Mouse (Mus musculus) forebrain, embryonic 16.5 days (tissue): ENCODE results near the gene Megf11. TPM values are rescaled to one million over a fixed set of nuclear protein-coding genes. Genes with fewer than 3 reads are reported as not detected.

Source experiments
- ATAC-seq: fragments of 200-750 bp; cut with Nextera tagmentation; 2 replicates; pipeline ENCODE4 v1.8.0; 2017; ENCODE audit warnings: mild to moderate bottlenecking, moderate library complexity
- H3K27ac ChIP-seq: fragments of 300-500 bp; sonication (generic); 2 replicates; pipeline ENCODE4 v1.5.1; 2014; ENCODE audit warnings: low read length, control low read depth
- H3K27me3 ChIP-seq: fragments of 300-500 bp; sonication (generic); replicated peaks from 2 replicates; pipeline ENCODE4 v1.6.1; 2014; ENCODE audit warnings: low read length; ENCODE audit not compliant: control insufficient read depth, insufficient read depth
- H3K36me3 ChIP-seq: fragments of 300-500 bp; sonication (generic); 2 replicates; pipeline ENCODE4 v1.6.1; 2014; ENCODE audit not compliant: control insufficient read depth, insufficient read depth
- H3K4me1 ChIP-seq: fragments of 300-500 bp; sonication (generic); replicated peaks from 2 replicates; pipeline ENCODE4 v1.6.1; 2014; ENCODE audit warnings: low read length; ENCODE audit not compliant: control insufficient read depth, insufficient read depth
- H3K4me2 ChIP-seq: fragments of 300-500 bp; sonication (generic); 2 replicates; pipeline ENCODE4 v1.6.1; 2014; ENCODE audit warnings: mild to moderate bottlenecking, low read length, control low read depth
- H3K4me3 ChIP-seq: fragments of 300-500 bp; sonication (generic); replicated peaks from 2 replicates; pipeline ENCODE4 v1.5.1; 2014; ENCODE audit warnings: mild to moderate bottlenecking, low read length, control low read depth
- H3K9ac ChIP-seq: fragments of 300-500 bp; sonication (generic); replicated peaks from 2 replicates; pipeline ENCODE4 v1.6.1; 2014; ENCODE audit warnings: low read depth, low read length, control low read depth
- H3K9me3 ChIP-seq: fragments of 300-500 bp; sonication (generic); 2 replicates; pipeline ENCODE4 v1.6.1; 2016; ENCODE audit warnings: low read length; ENCODE audit not compliant: control insufficient read depth
- WGBS: fragments of 180-500 bp; shearing (Covaris S2); extraction: QIAGEN DNeasy Blood & Tissue Kit; methylation state at CpG from one replicate; pipeline ENCODE4 v1.1.7; 2014; 5-methylcytosine and 5-hydroxymethylcytosine counted together
- polyA plus RNA-seq: library from polyadenylated mRNA; unstranded; fragments of >200 nt; fragmentation: Nextera tagmentation; extraction: Ambion mirVana; gene quantifications from 2 replicates; pipeline ENCODE4 v1.2.1, GENCODE M21; 2015

Megf11 gene
- polyA plus RNA-seq, 1 experiment from 2014 or later = 10.1 TPM

DNA sequence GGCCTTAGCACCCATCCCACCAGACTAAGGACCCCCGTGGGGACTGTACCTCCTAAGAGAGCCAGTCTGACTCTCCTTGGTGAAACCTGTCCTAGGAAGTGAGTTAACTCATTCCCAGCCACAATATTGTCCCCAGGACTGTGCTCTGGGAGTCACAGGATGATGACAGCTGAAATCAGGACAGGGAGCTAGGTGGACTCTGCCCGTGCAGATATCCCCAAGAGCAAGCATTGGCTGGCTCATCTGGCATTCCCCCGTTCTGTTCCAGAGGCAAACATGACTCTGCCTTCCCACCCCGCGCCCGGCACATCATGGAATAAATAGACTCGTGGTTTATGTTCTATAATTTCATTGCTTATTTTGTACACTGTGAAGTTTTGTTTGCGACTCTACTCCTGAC is 185.7 kb downstream of the Megf11 start:
- Histone ChIP-seq H3K4me1 (0 out of 2 replicates have a peak, but pooled peaks cover 3% of the 10 kb centered on the region), H3K27me3 (no peaks in the 10 kb centered on the region), H3K4me2 (no peak overlapping the region), H3K4me3 (no peak overlapping the region), H3K36me3 (no peaks in the 10 kb centered on the region), H3K27ac (no peak overlapping the region), H3K9ac (no peak overlapping the region), H3K9me3 (no peaks in the 10 kb centered on the region)
- WGBS = 88% methylated on average over 8 of the region's 8 CpGs
- no peak for ATAC-seq

DNA sequence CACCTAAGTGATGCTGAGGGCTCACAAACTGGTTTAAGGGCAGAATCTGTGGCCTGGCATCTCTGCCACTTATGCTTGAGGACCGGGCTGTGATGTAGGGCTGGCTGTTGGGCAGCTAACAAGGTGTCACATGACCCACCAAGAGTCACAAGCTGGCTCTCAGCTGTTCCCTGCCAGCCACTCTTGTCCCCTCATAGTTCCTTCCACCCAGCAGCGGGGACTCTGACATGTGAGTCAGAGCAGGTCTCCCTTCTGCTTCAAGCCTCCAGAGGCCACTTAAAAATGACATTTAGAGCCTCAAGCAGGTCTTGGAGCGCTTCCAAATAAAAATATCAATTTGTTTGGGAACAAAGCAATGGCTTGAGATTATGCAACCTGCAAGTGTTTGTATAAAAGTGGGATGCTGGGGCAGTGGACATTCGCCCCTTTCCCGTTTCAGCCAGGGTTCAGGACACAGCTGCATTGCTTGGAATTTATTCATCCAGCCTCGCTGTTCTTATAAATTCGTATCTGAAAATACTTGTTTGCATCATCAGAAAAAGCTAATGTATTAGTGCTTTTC is 187.3 kb downstream of the Megf11 start:
- no peaks in the 10 kb centered on the region for H3K36me3 ChIP-seq
- no peaks in the 10 kb centered on the region for H3K9me3 ChIP-seq
- H3K27me3 ChIP-seq = no peaks in the 10 kb centered on the region
- H3K4me3 ChIP-seq = no peak overlapping the region
- WGBS = 66% methylated on average over 7 of the region's 7 CpGs
- no peak for ATAC-seq
- H3K4me1 ChIP-seq = peaks cover 8% of the 10 kb centered on the region
- H3K27ac ChIP-seq = no peak overlapping the region
- H3K4me2 ChIP-seq = no peak overlapping the region
- H3K9ac ChIP-seq = no peak overlapping the region

DNA sequence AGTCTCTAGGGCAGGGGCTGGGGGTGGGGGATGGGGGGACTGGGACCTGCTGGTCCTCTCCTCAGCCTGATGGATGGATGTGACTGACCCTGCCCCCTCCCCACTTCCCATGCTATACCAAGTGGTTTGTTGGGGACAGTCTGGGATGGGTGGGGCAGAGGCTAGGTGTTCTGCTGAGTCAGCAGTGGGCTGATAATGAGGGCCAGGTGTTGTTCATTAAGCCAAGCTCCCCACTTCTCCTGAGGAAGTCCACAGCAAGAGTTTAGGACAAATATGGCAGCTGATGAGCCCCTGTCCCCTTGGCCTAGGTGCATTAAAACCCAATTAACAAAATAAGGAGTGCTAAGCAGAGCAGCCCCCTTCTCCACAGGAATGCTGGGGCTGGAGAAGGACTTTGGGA is 190.2 kb downstream of the Megf11 start:
- Histone ChIP-seq H3K27me3 (no peaks in the 10 kb centered on the region), H3K9me3 (no peaks in the 10 kb centered on the region), H3K9ac (no peak overlapping the region), H3K27ac (no peak overlapping the region), H3K4me2 (no peak overlapping the region), H3K36me3 (no peaks in the 10 kb centered on the region), H3K4me1 (peaks cover 10% of the 10 kb centered on the region), H3K4me3 (no peak overlapping the region)
- ATAC-seq = no peak

DNA sequence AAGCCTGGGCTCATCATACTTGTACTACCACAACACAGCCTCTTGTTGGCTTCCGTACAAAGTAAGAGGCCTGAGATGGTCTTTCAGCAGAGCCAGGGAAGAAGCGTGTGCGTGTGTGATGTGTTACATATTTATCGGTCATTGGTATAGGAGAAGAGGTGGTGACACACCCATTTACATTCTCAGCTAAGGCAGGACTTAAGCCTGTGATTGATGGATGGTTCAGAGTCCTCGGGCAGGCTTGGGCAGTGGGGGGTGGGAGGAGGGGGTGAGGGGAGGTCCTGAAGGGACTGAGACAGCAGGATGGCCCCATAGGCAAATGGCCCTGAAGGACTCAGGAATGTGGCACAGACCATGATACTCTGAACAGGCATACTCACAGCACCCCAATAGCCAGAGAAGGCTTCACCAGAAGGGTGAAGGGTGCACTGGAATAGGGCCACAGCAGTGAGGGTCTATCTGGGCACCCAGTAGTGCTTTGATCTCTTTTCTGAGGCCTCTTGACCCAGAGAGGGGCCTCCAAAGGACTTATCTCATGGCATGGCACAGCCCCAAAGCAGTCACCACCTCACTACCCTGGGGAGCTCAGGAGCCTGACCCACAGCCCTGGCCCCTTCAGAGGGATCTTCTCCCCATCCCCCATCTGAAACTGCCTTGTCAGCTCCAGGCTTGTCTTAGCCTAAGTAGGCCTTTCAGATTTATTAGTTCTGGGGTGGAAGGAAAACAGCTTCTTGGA is 190.9 kb downstream of the Megf11 start:
- WGBS = 73% methylated on average over 5 of the region's 5 CpGs
- Histone ChIP-seq H3K27me3 (no peaks in the 10 kb centered on the region), H3K4me2 (no peak overlapping the region), H3K9me3 (no peaks in the 10 kb centered on the region), H3K27ac (no peak overlapping the region), H3K4me1 (peaks cover 10% of the 10 kb centered on the region), H3K9ac (no peak overlapping the region), H3K36me3 (no peaks in the 10 kb centered on the region), H3K4me3 (no peak overlapping the region)
- ATAC-seq = no peak

DNA sequence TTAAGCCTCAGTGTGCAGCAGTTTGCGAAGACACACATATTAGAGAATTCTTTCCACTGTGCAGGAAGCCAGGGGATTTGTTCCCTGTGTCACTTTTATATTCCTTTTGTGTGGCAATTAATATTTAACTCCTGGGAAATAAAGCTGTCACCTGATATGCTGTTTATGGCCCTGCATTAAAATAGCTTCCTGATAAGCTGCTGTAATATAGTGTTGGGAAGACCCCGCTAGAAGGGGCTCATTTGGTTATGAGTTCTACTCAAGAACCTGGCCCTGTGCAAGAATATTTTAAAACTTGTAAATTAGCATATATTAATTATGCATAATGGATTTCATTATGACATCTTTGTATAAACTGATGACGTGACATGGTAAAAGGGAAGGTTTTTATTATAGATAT is 191.7 kb downstream of the Megf11 start:
- no peak for ATAC-seq
- Histone ChIP-seq H3K9ac (no peak overlapping the region), H3K9me3 (no peaks in the 10 kb centered on the region), H3K36me3 (no peaks in the 10 kb centered on the region), H3K4me1 (peaks cover 10% of the 10 kb centered on the region), H3K27me3 (no peaks in the 10 kb centered on the region), H3K4me3 (no peak overlapping the region), H3K4me2 (no peak overlapping the region), H3K27ac (no peak overlapping the region)
- 79% methylated on average over 3 of the region's 3 CpGs for WGBS

DNA sequence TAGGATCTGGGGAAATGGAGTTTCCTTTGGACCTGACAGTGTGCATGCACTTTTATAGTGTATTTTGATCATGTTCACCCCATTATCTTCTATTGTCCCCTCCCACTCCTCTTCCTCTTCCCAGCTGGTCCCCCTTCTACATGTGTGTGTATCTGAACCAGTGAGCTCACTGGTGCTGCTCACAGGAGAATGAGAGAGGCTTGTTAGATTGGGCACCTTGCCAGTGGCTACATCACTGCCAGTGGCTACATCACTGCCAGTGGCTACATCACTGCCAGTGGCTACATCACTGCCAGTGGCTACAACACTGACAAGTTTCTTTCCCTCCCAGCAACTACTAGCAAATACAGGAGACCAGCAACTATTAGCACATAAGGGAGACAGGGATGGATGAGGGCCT is 192.6 kb downstream of the Megf11 start:
- H3K4me3 ChIP-seq = no peak overlapping the region
- H3K4me1 ChIP-seq = peaks cover 8% of the 10 kb centered on the region
- H3K27me3 ChIP-seq = no peaks in the 10 kb centered on the region
- H3K36me3 ChIP-seq = no peaks in the 10 kb centered on the region
- ATAC-seq = no peak
- no peak overlapping the region for H3K4me2 ChIP-seq
- H3K9me3 ChIP-seq = no peaks in the 10 kb centered on the region
- no peak overlapping the region for H3K27ac ChIP-seq
- no peak overlapping the region for H3K9ac ChIP-seq

DNA sequence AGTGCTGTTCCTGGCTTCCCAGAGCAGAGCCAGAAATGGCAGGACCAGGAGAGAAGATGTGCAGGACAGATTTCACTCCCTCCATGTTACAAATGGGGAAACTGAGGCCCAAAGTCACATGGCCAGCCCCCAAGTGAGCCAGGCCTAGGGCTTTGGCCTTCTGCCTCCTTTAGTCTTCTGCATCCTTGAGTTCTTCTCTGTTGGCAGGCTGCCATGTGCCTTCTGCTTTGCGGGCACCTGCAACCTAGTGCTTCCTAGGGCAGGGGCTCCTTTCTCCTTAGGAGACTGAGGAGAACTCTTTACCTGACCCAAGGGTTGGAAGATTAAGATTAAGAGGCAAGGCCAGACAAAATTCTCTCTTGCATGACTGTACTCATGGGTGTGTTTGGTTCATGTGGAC is 193.9 kb downstream of the Megf11 start:
- Histone ChIP-seq H3K27me3 (no peaks in the 10 kb centered on the region), H3K9ac (no peak overlapping the region), H3K27ac (no peak overlapping the region), H3K4me1 (peaks cover 8% of the 10 kb centered on the region), H3K4me3 (no peak overlapping the region), H3K36me3 (no peaks in the 10 kb centered on the region), H3K4me2 (no peak overlapping the region), H3K9me3 (no peaks in the 10 kb centered on the region)
- no peak for ATAC-seq
- 53% methylated on average over 1 of the region's 1 CpGs for WGBS

DNA sequence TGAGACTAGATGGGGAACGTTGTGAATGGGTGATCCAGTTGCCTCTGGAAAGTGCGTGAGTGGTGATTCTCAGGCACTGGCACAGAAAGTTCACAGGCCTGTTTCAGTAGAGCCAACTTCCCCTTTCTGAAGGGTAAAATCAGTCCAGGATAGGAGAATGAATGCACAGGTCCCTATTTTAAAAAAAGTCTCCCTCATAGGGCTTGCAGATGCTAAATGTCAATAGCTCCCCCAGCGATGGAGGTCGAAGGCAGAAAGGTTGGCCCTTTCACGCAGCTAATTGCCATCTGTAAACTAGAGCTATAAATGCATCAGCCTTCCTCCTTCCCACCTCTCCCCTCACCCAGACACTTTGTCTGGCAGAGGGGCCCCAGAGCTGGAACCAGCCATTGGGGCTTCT is 200.9 kb downstream of the Megf11 start:
- 84% methylated on average over 5 of the region's 5 CpGs for WGBS
- no peak overlapping the region for H3K27ac ChIP-seq
- H3K4me1 ChIP-seq = no peaks in the 10 kb centered on the region
- H3K9ac ChIP-seq = no peak overlapping the region
- H3K4me3 ChIP-seq = no peak overlapping the region
- no peaks in the 10 kb centered on the region for H3K27me3 ChIP-seq
- no peaks in the 10 kb centered on the region for H3K9me3 ChIP-seq
- H3K4me2 ChIP-seq = no peak overlapping the region
- no peaks in the 10 kb centered on the region for H3K36me3 ChIP-seq
- ATAC-seq = no peak

DNA sequence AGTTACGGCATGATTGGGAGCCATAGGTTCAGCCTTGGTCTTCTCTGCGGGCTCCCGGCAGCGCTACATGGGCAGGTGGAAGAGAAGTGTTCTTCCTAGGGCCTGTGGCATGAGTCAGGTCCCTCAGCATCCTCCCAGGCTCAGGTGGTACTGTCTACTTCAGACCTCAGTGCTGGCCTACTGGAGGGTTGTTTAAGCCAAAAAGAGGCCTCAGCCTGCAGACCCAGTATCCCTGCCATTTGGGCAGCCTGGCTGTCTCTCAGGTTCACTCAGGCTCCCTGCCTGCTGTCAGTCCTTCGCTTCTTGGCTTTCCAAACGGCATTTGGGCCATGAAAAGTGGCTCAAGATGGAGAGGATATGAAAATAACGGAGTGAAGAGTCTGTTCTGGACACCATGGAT is 202.6 kb downstream of the Megf11 start:
- Histone ChIP-seq H3K9me3 (no peaks in the 10 kb centered on the region), H3K36me3 (no peaks in the 10 kb centered on the region), H3K4me1 (no peaks in the 10 kb centered on the region), H3K4me2 (no peak overlapping the region), H3K27ac (no peak overlapping the region), H3K4me3 (no peak overlapping the region), H3K9ac (no peak overlapping the region), H3K27me3 (no peaks in the 10 kb centered on the region)
- WGBS = 86% methylated on average over 7 of the region's 7 CpGs
- no peak for ATAC-seq

DNA sequence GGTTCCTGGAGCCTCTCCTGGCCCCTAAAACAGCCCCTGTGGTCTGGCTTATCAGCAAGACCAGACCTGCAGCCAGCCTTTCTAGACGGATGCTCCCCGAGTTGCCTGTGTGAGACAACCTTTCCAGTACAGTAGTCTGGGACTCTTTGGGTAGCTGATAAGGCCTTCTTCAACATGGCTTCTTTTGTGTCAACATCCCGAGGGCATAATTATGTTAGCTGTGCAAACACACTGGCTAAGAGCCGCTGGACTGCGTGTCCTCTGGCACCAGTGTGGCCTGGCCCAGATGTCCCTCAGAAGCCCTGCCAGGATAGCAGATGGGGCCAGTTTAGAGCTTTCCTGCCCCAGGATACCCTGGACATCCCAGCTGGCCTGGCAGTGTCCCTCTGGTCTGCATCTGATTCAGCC is 205.2 kb downstream of the Megf11 start:
- H3K27ac ChIP-seq = no peak overlapping the region
- no peak for ATAC-seq

More for the DNA sequence above, 205.2 kb downstream of the Megf11 start:
- WGBS = 55% methylated on average over 5 of the region's 5 CpGs
- no peaks in the 10 kb centered on the region for H3K27me3 ChIP-seq
- H3K36me3 ChIP-seq = no peaks in the 10 kb centered on the region
- no peaks in the 10 kb centered on the region for H3K9me3 ChIP-seq
- H3K4me2 ChIP-seq = no peak overlapping the region
- H3K9ac ChIP-seq = no peak overlapping the region
- no peak overlapping the region for H3K4me3 ChIP-seq
- H3K4me1 ChIP-seq = no peaks in the 10 kb centered on the region; the same call in 1 of the 2 replicates
